Mouse (Mus musculus): ENCODE measurements at regions not wholly inside any gene's neighbourhood (a gene's known extent, or its start where the extent isn't known, plus 50 kb on each side); places are given as distances from the start of the nearest gene placed in this dataset. TPM values are rescaled to one million over a fixed set of nuclear protein-coding genes. Genes with fewer than 3 reads are reported as not detected.

DNA sequence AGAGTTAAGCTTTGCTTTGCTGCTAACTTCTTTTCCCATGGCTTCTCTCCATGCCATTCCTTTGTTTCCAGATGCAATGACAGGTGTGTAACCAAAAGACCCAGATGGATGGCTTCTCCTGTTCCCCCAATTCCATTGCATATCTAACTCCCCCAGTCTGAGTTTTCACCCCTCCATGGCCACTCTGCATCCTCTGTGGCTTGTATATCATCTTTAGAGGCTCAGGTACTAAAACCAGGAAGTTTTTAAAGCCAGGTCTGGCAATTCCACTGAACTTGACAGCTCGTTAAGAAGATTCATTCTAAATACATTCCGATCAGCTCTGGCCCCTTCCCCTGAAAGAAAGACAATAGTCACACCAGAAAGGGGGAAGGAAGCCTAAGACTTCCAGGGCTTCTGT, 60.6 kb upstream of the Api5 start:
- 36% methylated on average over 2 of the region's 2 CpGs for WGBS
- ATAC-seq: no peak
- no peak overlapping the region for H3K4me3 ChIP-seq (replicated peaks; ENCODE audit: low read length)

More for the DNA sequence above, 60.6 kb upstream of the Api5 start:
- H3K27ac ChIP-seq (ENCODE audit: low read length): no peak overlapping the region
- H3K9me3 ChIP-seq (ENCODE audit: control insufficient read depth, low read length): no peaks in the 10 kb centered on the region
- no peaks in the 10 kb centered on the region for H3K36me3 ChIP-seq (ENCODE audit: control insufficient read depth, insufficient read depth)
- no peaks in the 10 kb centered on the region for H3K4me1 ChIP-seq (replicated peaks; ENCODE audit: control insufficient read depth, insufficient read depth, low read length)
- no peak overlapping the region for H3K9ac ChIP-seq (replicated peaks; ENCODE audit: low read depth, low read length)
- no peak overlapping the region for H3K4me2 ChIP-seq (ENCODE audit: low read length)
- H3K27me3 ChIP-seq (replicated peaks; ENCODE audit: control insufficient read depth, insufficient read depth, low read length): no peaks in the 10 kb centered on the region

Small RNA genes in the stretch of these regions (microRNA-seq; reads per million reads assigned to microRNA genes)
- not detected for gene Gm44461
